Mouse (Mus musculus): ENCODE measurements around the gene Rgs6. TPM values are rescaled to one million over a fixed set of nuclear protein-coding genes. Genes with fewer than 3 reads are reported as not detected.

Rgs6 gene
- not detected for total RNA-seq (2023)

GRCm38 (mm10) chr12:82588017-82588416 lies at the start of gene Rgs6:
Gene Rgs6, plus strand, starts transcription at chr12:82588292.

